Mouse (Mus musculus): ENCODE measurements around the gene Mcrip2.
A peak's percentile ranks its signal among the peaks of the same experiment; 100 is the strongest.

The Mcrip2 gene

DNA sequence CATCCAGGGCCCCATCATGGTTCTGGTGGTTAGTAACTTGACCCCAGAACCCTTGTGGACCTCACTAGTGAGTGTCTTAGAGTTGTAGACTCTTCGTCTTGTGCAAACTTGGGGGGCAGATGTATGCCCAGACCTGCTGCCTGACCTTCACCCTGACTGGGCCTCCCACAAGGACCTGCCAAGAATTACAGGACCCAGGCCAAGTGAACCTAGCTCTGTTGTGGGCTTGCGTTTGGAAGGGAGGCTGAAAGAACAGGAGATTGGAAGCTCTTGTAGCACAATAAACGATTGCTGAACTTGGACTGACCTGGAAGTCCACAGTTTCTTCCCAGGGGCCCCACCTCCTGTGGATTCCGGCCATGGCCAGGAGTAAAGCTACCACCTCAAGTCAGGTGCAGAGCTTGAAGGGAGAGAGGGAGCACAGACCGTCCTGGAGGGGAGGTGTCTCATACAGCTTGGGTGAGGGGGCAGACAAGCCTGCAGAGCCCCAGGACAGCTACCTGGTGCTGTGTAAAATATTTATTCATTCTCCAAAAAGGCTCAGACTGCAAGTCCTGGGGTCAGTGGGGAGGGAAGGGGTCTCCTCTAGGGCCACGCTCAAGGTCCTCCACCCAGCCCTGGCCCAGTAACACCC, 34.5 kb downstream of the Mcrip2 start:
- peak; percentile 27 for DNase-seq (ENCODE audit: low spot score)

DNA sequence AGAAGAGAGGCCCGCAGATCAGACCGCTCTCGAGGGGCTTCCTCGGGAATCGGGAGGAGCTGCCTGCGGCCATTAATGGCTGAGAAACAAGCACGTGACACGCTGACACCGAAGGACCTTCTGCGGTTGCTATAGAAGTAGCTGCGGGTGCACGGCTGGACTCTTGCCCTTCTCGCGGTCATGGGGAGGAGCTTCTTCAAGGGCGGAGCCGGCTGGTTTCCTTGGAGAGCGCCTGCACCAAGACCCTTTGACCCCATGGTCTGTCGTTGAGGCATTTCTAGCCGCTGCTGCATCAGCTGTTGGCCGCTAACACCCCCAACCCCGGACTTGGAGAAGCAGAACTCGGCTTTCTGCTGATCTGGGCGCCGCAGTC, 35.3 kb downstream of the Mcrip2 start, which contains the start of gene Stub1:
Gene Stub1, minus strand, starts transcription at position 114 of the 373 bp plus-strand sequence.
- peak; percentile 91 for DNase-seq (ENCODE audit: low spot score)

DNA sequence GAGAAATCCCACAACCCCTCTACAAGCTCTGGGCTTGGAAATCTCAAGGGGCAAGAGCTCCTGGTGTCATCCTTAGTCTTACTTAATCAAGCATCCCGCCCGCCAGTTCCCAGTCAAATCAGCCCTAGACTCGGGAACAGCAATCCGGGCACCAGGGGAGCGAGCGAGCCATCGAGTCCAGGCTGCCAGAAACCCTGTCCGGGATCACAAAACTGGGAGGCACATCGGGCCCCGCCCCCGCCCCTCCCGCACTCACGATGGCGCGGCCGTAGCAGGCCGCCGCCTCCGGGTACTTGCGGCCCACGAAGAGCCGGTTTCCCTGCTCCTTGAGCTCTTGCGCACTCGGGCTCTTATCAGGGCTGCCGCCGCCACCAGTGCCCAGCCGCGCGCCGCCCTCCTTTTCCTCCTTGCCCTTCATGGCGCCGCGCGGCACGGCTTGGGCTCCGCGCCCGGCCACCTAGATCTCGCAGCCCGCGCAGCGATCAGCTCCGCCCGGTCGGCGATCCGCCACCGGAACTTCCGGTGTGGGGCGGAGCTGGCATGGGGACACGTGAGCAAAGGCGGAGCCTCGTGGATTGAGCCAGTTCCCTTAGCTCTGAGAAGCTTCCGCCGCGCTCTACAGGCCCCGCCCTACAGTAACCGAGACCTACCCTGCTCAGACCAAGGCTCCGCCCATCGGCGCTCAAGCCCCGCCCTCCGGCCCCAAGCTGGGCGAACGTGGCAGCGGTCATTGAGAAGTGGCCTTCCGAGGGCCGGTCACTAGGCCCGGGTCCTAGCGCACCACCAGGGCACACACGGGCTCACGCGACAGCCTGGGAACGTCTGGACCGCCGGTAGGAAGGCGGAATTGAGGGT, 35.9 kb downstream of the Mcrip2 start:
- DNase-seq (ENCODE audit: low spot score) = peak; percentile 100

DNA sequence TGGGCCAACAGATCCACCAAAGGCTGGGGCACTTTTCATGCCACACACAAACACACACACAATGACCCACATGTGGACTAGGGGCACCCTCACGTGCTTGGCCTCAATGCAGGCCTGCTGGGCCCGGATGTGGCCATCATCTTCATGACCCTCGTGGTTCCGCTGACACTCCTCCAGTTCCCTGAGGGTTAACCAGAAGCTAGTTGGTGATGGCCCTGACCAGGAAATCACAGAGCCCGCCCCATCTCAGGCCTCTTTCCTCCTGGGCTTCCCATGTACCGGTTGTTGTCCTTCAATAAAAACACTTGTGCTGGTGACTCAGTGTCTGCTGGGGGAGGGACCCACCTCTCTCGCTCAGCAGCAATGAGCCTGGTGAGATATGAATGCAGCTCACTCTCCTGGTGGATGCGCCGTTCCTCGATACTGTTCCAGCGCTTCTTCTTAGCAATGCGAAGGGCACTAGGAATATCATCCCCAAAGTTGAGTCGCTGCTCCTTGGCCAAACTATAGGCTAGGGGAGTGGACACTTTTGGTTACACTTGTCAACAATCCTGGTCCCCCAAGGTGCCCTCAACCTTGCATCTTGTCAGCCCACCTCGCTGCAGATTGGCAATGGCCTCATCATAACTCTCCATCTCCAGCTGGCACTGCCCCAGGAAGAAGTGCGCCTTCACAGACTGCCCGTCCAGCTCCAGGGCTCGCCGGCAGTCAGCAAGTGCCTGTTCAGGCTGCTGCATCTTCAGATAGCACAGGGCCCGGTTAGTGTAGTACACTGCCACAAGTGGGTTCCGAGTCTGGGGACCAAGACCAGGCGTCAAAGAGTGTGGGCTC, 36.9 kb downstream of the Mcrip2 start:
- DNase-seq (ENCODE audit: low spot score) = no peak

DNA sequence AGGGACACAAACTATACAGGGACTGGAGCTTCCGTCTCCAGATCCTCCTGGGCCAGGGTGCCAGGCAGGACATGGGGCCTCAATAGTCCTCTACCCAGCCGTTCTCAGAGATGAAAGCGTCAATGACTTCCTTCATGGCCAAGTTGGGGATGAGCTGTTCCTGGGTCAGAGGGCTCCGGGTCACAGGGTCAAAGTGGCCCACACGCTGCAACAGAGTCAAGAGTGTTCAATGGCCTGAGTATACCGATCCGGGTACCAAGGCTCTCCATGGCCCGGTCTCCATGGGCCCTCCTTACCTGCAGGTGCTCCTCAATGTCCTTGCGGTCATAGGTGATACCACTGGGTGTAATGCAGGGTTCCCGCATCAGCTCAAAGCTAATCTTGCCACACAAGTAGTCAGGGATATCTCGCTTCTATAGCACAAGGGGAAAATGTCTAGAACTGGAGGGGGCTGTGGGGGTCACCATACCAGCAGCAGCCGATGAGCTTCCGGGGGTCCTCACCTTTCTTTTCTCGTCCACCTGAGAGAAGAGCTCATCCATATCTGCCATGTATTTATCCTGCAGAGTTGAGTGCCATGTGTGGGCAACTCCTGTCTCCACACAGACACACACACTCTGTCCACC, 37.6 kb downstream of the Mcrip2 start:
- no peak for DNase-seq (ENCODE audit: low spot score)

DNA sequence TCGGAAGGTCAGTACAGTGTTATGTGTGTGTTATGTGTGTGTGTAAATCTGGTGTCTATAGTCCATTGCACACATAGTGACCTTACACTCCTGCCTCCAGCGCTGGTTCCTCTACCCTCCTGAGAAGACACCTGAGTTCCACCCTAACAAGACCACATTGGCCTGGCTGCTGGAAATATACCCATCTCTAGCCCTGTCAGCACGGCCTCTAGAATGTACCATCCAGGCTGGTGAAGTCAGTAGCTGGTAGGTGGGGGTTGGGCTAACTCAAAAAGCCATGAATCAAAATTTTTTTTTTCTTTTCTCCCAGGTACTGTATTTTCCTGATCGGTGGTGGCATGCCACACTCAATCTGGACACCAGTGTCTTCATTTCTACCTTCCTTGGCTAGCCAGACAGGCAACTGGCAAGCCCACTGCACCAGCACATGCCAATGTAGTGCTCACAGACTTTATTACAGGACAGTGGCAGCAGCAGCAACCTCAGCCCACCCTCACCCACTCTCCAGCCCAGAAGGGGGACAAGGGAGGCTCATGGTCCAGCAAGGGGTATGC, 38.3 kb downstream of the Mcrip2 start:
- DNase-seq (ENCODE audit: low spot score) = no peak

DNA sequence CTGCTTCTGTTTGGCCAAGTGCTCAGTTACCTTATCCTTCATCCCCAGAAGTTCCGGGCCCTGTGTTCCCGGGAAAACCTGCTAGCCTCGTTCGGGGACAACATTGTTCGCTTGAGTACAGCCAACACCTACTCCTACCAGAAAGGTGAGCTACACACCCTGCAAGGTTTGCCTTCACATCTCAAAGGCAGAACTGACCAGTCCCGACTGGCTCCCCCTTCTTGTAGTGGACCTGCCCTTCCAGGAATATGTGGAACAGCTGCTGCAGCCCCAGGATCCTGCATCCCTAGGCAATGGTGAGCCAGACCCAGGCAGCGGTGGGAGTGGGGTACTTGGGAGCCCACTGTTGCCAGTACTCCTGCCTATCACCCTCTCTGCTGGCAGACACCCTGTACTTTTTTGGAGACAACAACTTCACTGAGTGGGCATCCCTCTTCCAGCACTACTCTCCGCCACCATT, 39.0 kb downstream of the Mcrip2 start:
- DNase-seq (ENCODE audit: low spot score) = no peak

DNA sequence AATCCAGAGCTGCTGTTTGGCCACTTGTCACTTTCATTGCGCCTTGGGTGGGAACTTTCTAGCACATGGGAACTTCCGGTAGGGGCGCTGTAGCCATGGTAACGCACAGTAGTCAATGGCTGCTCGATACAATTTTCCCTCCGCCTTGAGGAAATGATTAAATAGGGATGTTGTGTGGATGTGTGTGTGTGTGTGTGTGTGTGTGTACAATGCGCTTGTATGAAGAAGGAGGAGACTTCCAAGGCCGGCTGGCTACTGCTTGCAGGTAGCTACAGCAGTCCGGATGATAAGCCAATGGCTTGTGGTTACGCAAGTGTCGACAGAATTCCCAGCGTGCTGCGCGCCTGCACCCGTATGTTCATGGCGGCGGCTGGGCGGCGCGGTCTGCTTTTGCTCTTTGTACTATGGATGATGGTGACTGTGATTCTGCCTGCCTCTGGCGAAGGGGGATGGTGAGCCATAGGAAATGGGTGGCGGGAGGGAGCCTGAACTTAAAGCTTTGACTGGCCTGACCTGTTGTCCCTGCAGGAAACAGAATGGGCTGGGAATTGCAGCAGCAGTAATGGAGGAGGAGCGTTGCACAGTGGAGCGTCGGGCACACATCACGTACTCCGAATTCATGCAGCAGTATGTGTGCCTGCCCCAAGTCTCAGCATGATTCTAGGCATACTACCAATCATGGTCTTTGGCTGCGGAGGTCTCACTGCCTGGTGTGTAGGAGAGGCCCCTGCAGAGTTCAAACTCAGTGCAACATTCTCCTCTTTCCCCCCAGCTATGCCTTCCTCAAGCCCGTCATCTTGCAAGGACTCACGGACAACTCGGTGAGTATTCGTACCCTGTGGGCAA, 39.6 kb downstream of the Mcrip2 start, which contains the start of gene Jmjd8:
Gene Jmjd8, plus strand, starts transcription at position 156 of the 846 bp plus-strand sequence.
- peak; percentile 73 for DNase-seq (ENCODE audit: low spot score)

DNA sequence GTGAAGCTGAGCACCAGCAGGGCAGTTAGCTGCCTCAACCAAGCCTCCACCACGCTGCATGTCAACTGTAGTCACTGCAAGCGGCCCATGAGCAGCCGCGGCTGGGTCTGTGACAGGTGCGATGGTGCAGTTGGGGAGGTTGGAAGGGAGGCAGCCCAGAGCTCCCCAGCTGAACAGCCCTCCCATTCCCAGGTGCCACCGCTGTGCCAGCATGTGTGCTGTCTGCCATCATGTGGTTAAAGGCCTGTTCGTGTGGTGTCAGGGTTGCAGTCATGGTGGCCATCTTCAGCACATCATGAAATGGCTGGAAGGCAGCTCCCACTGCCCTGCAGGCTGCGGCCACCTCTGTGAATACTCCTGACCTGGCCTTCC, 40.4 kb downstream of the Mcrip2 start:
- no peak for DNase-seq (ENCODE audit: low spot score)

DNA sequence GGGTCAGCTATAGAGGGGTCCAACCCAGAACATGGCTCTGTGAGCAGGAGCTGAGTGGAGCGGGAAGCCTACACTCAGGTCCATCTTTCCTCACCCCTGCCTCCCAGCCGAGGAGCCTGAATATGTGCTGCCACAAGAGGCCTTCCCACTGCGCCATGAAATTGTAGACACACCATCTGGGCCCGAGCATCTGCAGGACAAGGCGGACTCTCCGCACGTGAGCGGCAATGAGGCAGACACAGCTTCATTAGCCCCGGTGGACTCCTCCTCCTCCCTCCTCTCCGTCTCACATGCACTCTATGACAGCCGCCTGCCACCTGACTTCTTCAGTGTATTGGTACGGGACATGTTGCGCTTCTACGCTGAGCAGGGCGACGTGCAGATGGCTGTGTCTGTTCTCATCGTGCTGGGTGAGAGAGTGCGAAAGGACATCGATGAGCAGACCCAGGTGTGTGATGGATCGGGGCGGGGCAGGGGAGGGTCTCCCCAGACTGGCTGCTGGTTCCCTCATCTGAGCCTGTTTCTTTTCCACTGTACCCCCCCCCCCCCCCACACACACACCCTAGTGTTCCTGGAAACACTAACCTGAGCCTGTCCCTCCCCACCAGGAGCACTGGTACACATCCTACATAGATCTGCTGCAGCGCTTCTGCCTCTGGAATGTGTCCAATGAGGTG, 40.9 kb downstream of the Mcrip2 start:
- no peak for DNase-seq (ENCODE audit: low spot score)

DNA sequence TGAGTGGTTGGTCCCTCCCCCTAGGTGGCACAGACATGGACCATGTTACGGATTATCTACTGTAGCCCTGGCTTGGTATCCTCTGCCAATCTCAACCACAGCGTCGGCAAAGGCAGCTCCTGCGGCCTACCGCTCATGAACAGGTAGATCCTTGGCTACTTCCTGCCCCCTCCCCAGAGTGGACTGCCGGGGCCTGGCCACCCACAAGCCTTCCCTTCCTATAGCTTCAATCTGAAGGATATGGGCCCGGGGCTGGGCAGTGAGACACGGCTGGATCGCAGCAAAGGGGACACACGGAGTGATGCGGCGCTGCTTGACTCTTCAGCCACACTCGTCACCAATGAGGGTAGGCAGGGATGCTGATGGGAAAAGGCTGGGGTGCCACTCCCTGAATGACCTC, 41.6 kb downstream of the Mcrip2 start:
- no peak for DNase-seq (ENCODE audit: low spot score)

DNA sequence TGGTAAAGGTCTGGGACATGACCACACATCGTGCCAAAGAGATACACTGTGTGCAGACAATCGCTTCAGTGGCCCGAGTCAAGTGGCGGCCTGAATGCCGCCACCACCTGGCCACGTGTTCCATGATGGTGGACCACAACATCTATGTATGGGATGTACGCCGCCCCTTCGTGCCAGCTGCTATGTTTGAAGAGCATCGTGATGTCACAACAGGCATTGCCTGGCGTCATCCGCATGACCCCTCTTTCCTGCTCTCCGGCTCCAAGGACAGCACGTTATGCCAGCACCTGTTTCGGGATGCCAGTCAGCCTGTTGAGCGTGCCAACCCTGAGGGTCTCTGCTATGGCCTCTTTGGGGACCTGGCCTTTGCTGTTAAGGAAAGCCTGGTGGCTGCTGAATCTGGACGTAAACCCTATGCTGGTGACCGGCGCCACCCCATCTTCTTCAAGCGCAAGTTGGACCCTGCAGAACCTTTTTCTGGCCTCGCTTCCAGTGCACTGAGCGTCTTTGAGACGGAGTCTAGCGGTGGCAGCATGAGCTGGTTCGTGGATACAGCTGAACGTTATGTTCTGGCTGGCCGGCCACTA, 42.5 kb downstream of the Mcrip2 start:
- no peak for DNase-seq (ENCODE audit: low spot score)

DNA sequence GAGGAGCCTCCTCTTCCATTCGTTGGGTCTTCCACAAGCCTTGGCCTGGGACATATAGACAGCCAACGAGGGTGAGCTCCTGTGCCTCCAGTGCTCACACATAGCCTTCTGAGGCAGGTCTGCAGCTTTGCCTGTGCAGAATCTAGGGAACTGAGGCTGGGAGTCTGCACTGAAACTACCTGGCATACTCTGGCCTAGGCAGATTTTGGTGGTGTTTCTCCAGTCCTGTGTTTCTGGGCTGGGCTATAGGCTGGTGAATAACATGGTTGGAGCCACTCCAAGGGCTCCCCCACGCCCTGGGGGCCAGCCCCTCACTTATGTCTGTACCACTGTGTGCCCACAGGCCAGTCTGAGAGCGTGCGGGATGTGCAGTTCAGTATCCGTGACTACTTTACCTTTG, 43.3 kb downstream of the Mcrip2 start:
- DNase-seq (ENCODE audit: low spot score) = no peak

DNA sequence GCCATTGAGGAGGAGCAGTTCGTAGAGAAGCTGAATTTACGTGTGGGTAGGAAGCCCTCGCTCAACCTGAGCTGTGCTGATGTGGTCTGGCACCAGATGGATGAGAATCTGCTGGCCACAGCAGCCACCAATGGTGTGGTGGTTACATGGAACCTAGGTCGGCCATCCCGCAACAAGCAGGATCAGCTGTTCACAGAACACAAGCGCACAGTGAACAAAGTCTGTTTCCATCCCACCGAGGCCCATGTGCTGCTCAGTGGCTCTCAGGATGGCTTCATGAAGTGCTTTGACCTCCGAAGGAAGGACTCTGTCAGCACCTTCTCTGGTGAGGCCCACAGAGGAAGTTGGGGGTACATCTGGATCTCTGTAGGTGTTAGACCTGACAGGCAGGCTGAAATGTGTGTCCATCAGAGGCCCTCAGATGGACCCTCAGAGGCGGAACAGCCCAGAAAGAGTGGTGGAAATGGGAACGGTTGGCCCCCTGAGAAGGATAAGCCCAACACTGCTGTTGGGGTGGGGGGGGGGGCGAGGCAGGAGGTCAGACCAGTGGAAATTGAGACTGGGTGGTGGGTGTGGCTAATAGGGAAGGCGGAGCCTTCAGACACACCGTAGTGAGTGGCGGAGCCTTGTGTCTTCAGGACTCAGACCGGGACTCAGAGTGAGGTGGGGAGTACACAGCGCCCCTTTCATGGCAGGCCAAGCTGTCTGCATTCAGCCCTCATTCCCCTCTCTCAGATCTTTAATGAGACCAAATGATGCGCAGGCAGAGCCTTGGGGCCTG, 44.0 kb downstream of the Mcrip2 start:
- DNase-seq (ENCODE audit: low spot score) = no peak

DNA sequence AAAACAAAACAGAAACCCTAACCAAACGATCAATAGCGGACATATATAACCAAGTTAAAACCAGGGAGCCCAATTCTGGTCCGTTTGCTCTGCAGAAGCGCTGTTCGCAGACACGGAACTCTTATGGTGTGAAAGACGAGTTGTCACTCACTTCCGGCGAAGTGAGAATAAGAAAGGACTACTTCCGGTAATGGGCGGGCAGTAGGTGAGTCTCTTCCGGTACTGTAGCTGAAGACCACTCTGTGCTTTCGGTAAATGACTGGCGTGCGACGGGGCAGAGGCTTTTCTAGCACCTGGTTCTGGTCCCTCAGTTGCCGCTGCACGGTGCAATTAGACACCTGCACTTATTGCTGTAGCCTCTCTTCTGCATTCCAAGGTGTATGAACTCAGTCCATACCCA, 45.1 kb downstream of the Mcrip2 start, which contains the start of gene Wdr24:
Gene Wdr24, plus strand, starts transcription at position 176 of the 400 bp plus-strand sequence.
- peak; percentile 82 for DNase-seq (ENCODE audit: low spot score)

DNA sequence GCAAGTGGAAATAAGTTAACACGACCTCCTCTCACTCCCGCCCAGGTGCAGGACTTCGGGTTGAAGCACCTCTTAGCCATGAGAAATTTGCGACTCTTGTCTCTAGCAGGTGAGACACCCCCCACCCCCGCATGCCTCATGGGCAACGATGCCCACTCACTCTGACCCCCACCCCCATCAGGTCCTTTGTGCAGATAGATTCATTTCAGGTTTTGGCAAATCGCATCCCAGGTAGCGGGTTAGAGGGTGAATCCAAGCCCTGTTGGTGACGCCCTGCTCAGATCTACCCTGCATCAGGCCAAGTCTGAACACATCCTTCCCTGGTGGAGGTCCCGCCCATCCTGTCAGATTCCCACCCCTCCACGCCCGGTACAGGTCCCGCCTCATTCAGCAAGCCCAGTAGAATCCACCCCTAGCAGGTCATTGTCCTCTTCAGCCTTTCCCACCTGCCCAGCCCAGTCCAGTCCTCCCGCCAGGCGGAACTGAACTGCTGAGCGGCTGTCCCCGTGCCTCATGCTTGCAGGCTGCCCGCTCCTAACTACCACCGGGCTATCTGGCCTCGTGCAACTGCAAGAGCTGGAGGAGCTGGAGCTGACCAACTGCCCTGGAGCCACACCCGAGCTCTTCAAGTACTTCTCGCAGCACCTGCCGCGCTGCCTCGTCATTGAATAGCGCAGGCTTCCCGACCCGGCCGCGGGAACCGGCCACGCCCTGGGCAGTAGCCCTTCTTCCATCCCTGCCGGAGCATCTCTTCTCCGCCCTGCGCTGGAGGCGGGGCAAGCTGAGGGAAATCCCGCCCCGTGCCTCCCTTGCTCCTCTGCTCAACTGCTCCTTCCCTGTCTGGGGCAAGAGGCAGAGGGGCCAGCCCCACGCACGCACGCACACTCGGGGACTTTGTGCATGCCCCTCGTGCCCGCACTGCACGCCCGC, 49.4 kb downstream of the Mcrip2 start:
- no peak for DNase-seq (ENCODE audit: low spot score)

DNA sequence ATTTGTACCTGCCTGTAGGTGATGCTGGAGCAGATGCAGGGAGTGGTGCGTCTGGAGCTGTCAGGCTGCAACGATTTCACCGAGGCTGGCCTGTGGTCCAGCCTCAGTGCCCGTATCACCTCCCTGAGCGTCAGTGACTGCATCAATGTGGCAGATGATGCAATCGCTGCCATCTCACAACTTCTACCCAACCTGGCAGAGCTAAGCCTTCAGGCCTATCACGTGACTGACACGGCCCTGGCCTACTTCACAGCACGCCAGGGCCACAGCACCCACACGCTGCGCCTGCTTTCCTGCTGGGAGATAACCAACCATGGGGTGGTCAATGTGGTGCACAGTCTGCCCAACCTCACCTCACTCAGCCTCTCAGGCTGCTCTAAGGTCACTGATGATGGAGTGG, 50.9 kb downstream of the Mcrip2 start:
- DNase-seq (ENCODE audit: low spot score) = no peak

Measured in lung, postnatal 25 days (tissue).